Mouse (Mus musculus): Measurements from ENCODE around the gene Irf2bp2.

- TF ChIP-seq CTCF (IDR thresholded peaks at IDR 0.05; ENCODE audit: borderline replicate concordance, extremely low read depth, insufficient read depth, insufficient read length) (no peak), POLR2A (IDR thresholded peaks at IDR 0.05; ENCODE audit: borderline replicate concordance, extremely low read depth, insufficient read depth, insufficient read length, poor library complexity, severe bottlenecking) (no peak)
These were observed 29.1 kb downstream of the Irf2bp2 start for GRCm38 (mm10) chr8:126564551-126565154.
